Mouse (Mus musculus) liver, embryonic 15.5 days (tissue): Measurements from ENCODE around the gene Mrps23. TPM values are rescaled to one million over a fixed set of nuclear protein-coding genes. Genes with fewer than 3 reads are reported as not detected.
A peak's percentile ranks its signal among the peaks of the same experiment; 100 is the strongest.
"Not testable (repeated sequence)": the region's sequence is repeated elsewhere in the genome, so short reads cannot be mapped to it uniquely, and the experiment has no call there.

ENCODE experiments used
- ATAC-seq: fragments of 200-750 bp; cut with Nextera tagmentation; 2 replicates; pipeline ENCODE4 v1.8.0; 2017; ENCODE audit warnings: moderate number of reproducible peaks, mild to moderate bottlenecking, moderate library complexity; ENCODE audit not compliant: insufficient read depth
- H3K27ac ChIP-seq: fragments of 300-500 bp; sonication (generic); replicated peaks from 2 replicates; pipeline ENCODE4 v1.5.1; 2015; ENCODE audit warnings: mild to moderate bottlenecking, inconsistent platforms
- H3K27me3 ChIP-seq: fragments of 300-500 bp; sonication (generic); 2 replicates; pipeline ENCODE4 v1.6.1; 2015; ENCODE audit warnings: mild to moderate bottlenecking, inconsistent platforms
- H3K36me3 ChIP-seq: fragments of 300-500 bp; sonication (generic); replicated peaks from 2 replicates; pipeline ENCODE4 v1.6.1; 2015; ENCODE audit warnings: moderate library complexity, mild to moderate bottlenecking, inconsistent platforms
- H3K4me1 ChIP-seq: fragments of 300-500 bp; sonication (generic); replicated peaks from 2 replicates; pipeline ENCODE4 v1.6.1; 2015; ENCODE audit warnings: inconsistent platforms
- H3K4me2 ChIP-seq: fragments of 300-500 bp; sonication (generic); 2 replicates; pipeline ENCODE4 v1.6.1; 2015; ENCODE audit warnings: moderate library complexity, mild to moderate bottlenecking, inconsistent platforms
- H3K4me3 ChIP-seq: fragments of 300-500 bp; sonication (generic); replicated peaks from 2 replicates; pipeline ENCODE4 v1.5.1; 2015; ENCODE audit warnings: mild to moderate bottlenecking, inconsistent platforms
- H3K9ac ChIP-seq: fragments of 300-500 bp; sonication (generic); 2 replicates; pipeline ENCODE4 v1.6.1; 2015; ENCODE audit warnings: moderate library complexity, mild to moderate bottlenecking, inconsistent platforms
- H3K9me3 ChIP-seq: fragments of 300-500 bp; sonication (generic); replicated peaks from 2 replicates; pipeline ENCODE4 v1.6.1; 2016; ENCODE audit warnings: inconsistent platforms
- WGBS: fragments of 180-500 bp; shearing (Covaris S2); methylation state at CpG from one replicate; pipeline ENCODE4 v1.1.7; 2015; ENCODE audit warnings: mixed read lengths; ENCODE audit not compliant: insufficient replicate concordance; 5-methylcytosine and 5-hydroxymethylcytosine counted together
- polyA plus RNA-seq: library from polyadenylated mRNA; unstranded; fragments of >200 nt; fragmentation: Nextera tagmentation; extraction: Ambion mirVana; gene quantifications from 2 replicates; pipeline ENCODE4 v1.2.1, GENCODE M21; 2015

The Mrps23 gene
- polyA plus RNA-seq, 1 experiment from 2014 or later: 26.9 TPM

DNA sequence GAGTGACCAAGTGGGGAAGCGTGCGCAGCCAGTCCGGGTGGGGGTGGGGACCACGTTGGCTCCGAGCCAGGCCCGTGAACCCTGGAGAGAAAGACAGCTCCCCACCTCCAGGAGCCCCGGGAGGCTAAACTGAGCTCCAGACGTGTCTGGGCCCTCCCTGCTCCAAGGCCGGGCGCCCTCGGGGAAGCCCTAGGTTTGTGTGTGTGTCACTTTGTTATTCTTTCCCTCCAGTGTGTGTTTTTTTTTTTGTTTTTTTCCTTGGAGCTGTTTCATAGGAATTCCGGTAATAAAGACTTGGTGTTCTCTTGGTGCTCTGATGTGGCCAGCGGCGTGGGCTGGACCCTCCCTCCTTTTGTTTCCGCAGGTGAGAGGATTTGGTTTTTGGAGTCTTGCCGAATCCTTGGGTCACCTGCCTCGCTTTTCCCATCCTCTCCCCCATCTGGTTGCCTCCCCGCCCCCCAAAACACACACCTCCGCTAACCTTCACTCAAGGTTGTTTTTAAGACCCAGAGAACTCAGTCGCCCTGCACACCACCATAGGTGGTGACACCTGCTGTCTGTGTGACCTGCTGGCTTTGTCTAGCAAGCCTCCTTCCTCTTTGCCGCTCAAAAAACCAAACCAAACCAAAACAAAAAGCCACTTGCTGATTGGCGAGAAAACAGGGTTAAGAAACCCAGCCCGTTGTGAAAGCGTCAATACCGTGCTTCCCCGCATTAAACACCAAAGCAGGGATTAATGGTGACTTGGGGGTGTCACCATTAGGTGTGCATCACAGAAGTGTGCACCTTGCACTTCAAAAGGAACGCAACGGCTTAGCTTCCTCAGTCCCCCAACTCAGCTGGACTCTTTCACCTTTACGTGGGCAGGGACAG lies 10.1 kb upstream of the Mrps23 start:
- peaks cover 90% of the 10 kb centered on the region for H3K27me3 ChIP-seq
- H3K4me1 ChIP-seq: peaks cover 16% of the 10 kb centered on the region
- no peak overlapping the region for H3K9ac ChIP-seq
- peak overlapping the region; percentile 46 for H3K4me2 ChIP-seq
- H3K9me3 ChIP-seq: no peaks in the 10 kb centered on the region
- ATAC-seq: no peak
- H3K36me3 ChIP-seq: no peaks in the 10 kb centered on the region
- WGBS: 4% methylated on average over 29 of the region's 29 CpGs
- H3K4me3 ChIP-seq: peak overlapping the region; percentile 25
- no peak overlapping the region for H3K27ac ChIP-seq

- H3K4me3 ChIP-seq, H3K9ac ChIP-seq, H3K9me3 ChIP-seq, H3K27ac ChIP-seq, H3K4me2 ChIP-seq, ATAC-seq, H3K36me3 ChIP-seq: not testable (repeated sequence)
- 50% methylated on average over 3 of the region's 3 CpGs for WGBS
- Histone ChIP-seq H3K4me1 (peaks cover 16% of the 10 kb centered on the region), H3K27me3 (peaks cover 89% of the 10 kb centered on the region)
Observed at GRCm38 (mm10) chr11:88195699-88196098, 8.5 kb upstream of the Mrps23 start.

- Histone ChIP-seq H3K27ac (no peak overlapping the region), H3K27me3 (peaks cover 76% of the 10 kb centered on the region), H3K4me2 (no peak overlapping the region), H3K9ac (no peak overlapping the region), H3K4me3 (no peak overlapping the region), H3K36me3 (no peaks in the 10 kb centered on the region), H3K9me3 (no peaks in the 10 kb centered on the region), H3K4me1 (peaks cover 26% of the 10 kb centered on the region)
- 2% methylated on average over 2 of the region's 2 CpGs for WGBS
- ATAC-seq: no peak
Observed at GRCm38 (mm10) chr11:88197153-88197576, 7.0 kb upstream of the Mrps23 start.

GRCm38 (mm10) chr11:88198223-88198622 lies 6.0 kb upstream of the Mrps23 start:
- no peak for ATAC-seq
- no peak overlapping the region for H3K4me2 ChIP-seq

GRCm38 (mm10) chr11:88201172-88201571 lies 3.0 kb upstream of the Mrps23 start:
- WGBS: 52% methylated on average over 2 of the region's 2 CpGs
- peaks cover 37% of the 10 kb centered on the region for H3K4me1 ChIP-seq
- no peaks in the 10 kb centered on the region for H3K9me3 ChIP-seq
- ATAC-seq: no peak
- H3K4me2 ChIP-seq: no peak overlapping the region
- no peak overlapping the region for H3K27ac ChIP-seq
- no peaks in the 10 kb centered on the region for H3K36me3 ChIP-seq
- H3K27me3 ChIP-seq: peaks cover 36% of the 10 kb centered on the region
- H3K4me3 ChIP-seq: no peak overlapping the region
- no peak overlapping the region for H3K9ac ChIP-seq

More at GRCm38 (mm10) chr11:88198223-88198622, 6.0 kb upstream of the Mrps23 start:
- 48% methylated on average over 4 of the region's 4 CpGs for WGBS
- peaks cover 32% of the 10 kb centered on the region for H3K4me1 ChIP-seq
- H3K27me3 ChIP-seq: peaks cover 65% of the 10 kb centered on the region
- no peak overlapping the region for H3K27ac ChIP-seq
- H3K4me3 ChIP-seq: no peak overlapping the region
- H3K9ac ChIP-seq: no peak overlapping the region
- H3K36me3 ChIP-seq: no peaks in the 10 kb centered on the region
- no peaks in the 10 kb centered on the region for H3K9me3 ChIP-seq

GRCm38 (mm10) chr11:88202077-88202476 lies 2.1 kb upstream of the Mrps23 start:
- Histone ChIP-seq H3K4me3 (no peak overlapping the region), H3K9me3 (no peaks in the 10 kb centered on the region), H3K36me3 (peaks cover 2% of the 10 kb centered on the region; the same call in 1 of the 2 replicates), H3K27ac (no peak overlapping the region; the same call in 1 of the 2 replicates), H3K4me2 (no peak overlapping the region; the same call in 1 of the 2 replicates), H3K9ac (no peak overlapping the region), H3K27me3 (peaks cover 28% of the 10 kb centered on the region), H3K4me1 (peaks cover 37% of the 10 kb centered on the region)
- peak; percentile 13; the same call in 1 of the 2 replicates for ATAC-seq
- 5% methylated on average over 2 of the region's 2 CpGs for WGBS

GRCm38 (mm10) chr11:88204593-88205368 lies 593 bp downstream of the Mrps23 start:
- Histone ChIP-seq H3K9ac (peak overlapping the region; percentile 78), H3K4me2 (peak overlapping the region; percentile 86), H3K27me3 (peaks cover 9% of the 10 kb centered on the region), H3K36me3 (peaks cover 29% of the 10 kb centered on the region), H3K4me3 (peak overlapping the region; percentile 81), H3K27ac (peak overlapping the region; percentile 80), H3K4me1 (peaks cover 37% of the 10 kb centered on the region), H3K9me3 (no peaks in the 10 kb centered on the region)
- ATAC-seq: peak; percentile 17; the same call in 1 of the 2 replicates
- 23% methylated on average over 30 of the region's 30 CpGs for WGBS

GRCm38 (mm10) chr11:88206576-88206975 lies 2.4 kb downstream of the Mrps23 start:
- not testable (repeated sequence) for ATAC-seq, H3K27me3 ChIP-seq, H3K9me3 ChIP-seq, H3K4me2 ChIP-seq, H3K4me3 ChIP-seq, H3K27ac ChIP-seq, H3K9ac ChIP-seq
- Histone ChIP-seq H3K36me3 (peaks cover 47% of the 10 kb centered on the region), H3K4me1 (peaks cover 33% of the 10 kb centered on the region)
- 63% methylated on average over 8 of the region's 8 CpGs for WGBS

DNA sequence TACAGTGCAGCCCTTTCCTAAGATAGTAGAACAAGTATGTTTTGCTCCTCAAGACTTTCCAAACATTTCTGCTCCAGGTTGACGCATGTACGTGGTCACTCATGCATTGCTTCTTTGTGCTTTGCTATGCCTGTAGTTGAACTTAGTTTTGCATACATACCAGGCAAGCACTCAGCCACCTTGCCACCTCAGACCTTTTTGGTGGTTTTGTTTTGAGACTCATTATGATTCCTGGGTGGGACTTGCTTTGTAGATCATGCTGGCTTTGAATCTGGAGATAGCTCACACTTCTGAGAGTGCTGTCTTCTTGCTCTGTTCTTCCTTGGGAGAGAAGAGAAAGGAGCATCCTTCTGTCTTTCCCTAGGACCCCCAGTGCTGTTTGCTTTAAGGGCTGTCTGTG lies 3.5 kb downstream of the Mrps23 start:
- no peaks in the 10 kb centered on the region for H3K9me3 ChIP-seq
- H3K27ac ChIP-seq: no peak overlapping the region
- H3K27me3 ChIP-seq: no peaks in the 10 kb centered on the region
- WGBS: 94% methylated on average over 2 of the region's 2 CpGs
- no peak overlapping the region for H3K9ac ChIP-seq
- no peak overlapping the region for H3K4me3 ChIP-seq
- no peak overlapping the region for H3K4me2 ChIP-seq
- no peak for ATAC-seq
- H3K4me1 ChIP-seq: peaks cover 22% of the 10 kb centered on the region
- H3K36me3 ChIP-seq: peaks cover 49% of the 10 kb centered on the region

- Histone ChIP-seq H3K27me3 (0 out of 2 replicates have a peak, but pooled peaks cover 5% of the 10 kb centered on the region), H3K4me1 (no peaks in the 10 kb centered on the region; the same call in 1 of the 2 replicates), H3K9me3 (no peaks in the 10 kb centered on the region), H3K27ac (no peak overlapping the region), H3K4me2 (no peak overlapping the region), H3K36me3 (peaks cover 48% of the 10 kb centered on the region), H3K4me3 (no peak overlapping the region), H3K9ac (no peak overlapping the region)
- WGBS: 68% methylated on average over 5 of the region's 5 CpGs
- ATAC-seq: no peak
Observed at GRCm38 (mm10) chr11:88211824-88212582, 7.8 kb downstream of the Mrps23 start.
